Mouse (Mus musculus) heart, embryonic 10.5 days (tissue): ENCODE measurements around the gene Sp3. TPM values are rescaled to one million over a fixed set of nuclear protein-coding genes. Genes with fewer than 3 reads are reported as not detected.
"Not testable (repeated sequence)": the region's sequence is repeated elsewhere in the genome, so short reads cannot be mapped to it uniquely, and the experiment has no call there.

Source experiments
- DNase-seq: peaks from one replicate; pipeline ENCODE4 v3.0.0-alpha.2; 2017; ENCODE audit warnings: low spot score
- H3K27ac ChIP-seq: fragments of 300-500 bp; sonication (generic); 2 replicates; pipeline ENCODE4 v1.5.1; 2016; ENCODE audit warnings: mild to moderate bottlenecking
- H3K27me3 ChIP-seq: fragments of 300-500 bp; sonication (generic); 2 replicates; pipeline ENCODE4 v1.6.1; 2016; ENCODE audit warnings: mild to moderate bottlenecking; ENCODE audit not compliant: poor library complexity, insufficient read depth, severe bottlenecking
- H3K36me3 ChIP-seq: fragments of 300-500 bp; sonication (generic); 2 replicates; pipeline ENCODE4 v1.6.1; 2016; ENCODE audit warnings: mild to moderate bottlenecking, moderate library complexity
- H3K4me1 ChIP-seq: fragments of 300-500 bp; sonication (generic); 2 replicates; pipeline ENCODE4 v1.6.1; 2016; ENCODE audit warnings: mild to moderate bottlenecking
- H3K4me3 ChIP-seq: fragments of 300-500 bp; sonication (generic); 2 replicates; pipeline ENCODE4 v1.5.1; 2016; ENCODE audit warnings: mild to moderate bottlenecking, moderate library complexity
- H3K9me3 ChIP-seq: fragments of 300-500 bp; sonication (generic); 2 replicates; pipeline ENCODE4 v1.6.1; 2016; ENCODE audit warnings: mild to moderate bottlenecking, moderate library complexity
- WGBS: fragments of 180-500 bp; shearing (Covaris S2); methylation state at CpG from one replicate; pipeline ENCODE4 v1.1.7; 2016; 5-methylcytosine and 5-hydroxymethylcytosine counted together
- polyA plus RNA-seq: library from polyadenylated mRNA; unstranded; fragments of >200 nt; fragmentation: Nextera tagmentation; extraction: Ambion mirVana; gene quantifications from 2 replicates; pipeline ENCODE4 v1.2.1, GENCODE M21; 2016

The Sp3 gene
- polyA plus RNA-seq: 33.0 and 39.6 TPM in 2 replicates

- no peaks in the 10 kb centered on the region for H3K36me3 ChIP-seq
- peak within 1 kb of the TSS; percentile 81 for H3K4me3 ChIP-seq
- H3K27me3 ChIP-seq: no peaks in the 10 kb centered on the region
- H3K4me1 ChIP-seq: peaks cover 11% of the 10 kb centered on the region; the same call in 1 of the 2 replicates
- H3K27ac ChIP-seq: peak within 1 kb of the TSS; percentile 100
- peak; percentile 97 for DNase-seq
- H3K9me3 ChIP-seq: no peaks in the 10 kb centered on the region
- under 1% methylated on average over 64 of the region's 64 CpGs for WGBS
These were observed at the start of gene Sp3 for GRCm38 (mm10) chr2:72980337-72981074. TSS of gene Sp3 (minus strand) at chr2:72980446.

- DNase-seq: no peak
- no peaks in the 10 kb centered on the region; the same call in 1 of the 2 replicates for H3K4me1 ChIP-seq
- 85% methylated on average over 3 of the region's 3 CpGs for WGBS
- H3K4me3 ChIP-seq: no peak overlapping the region
- H3K9me3 ChIP-seq: 0 out of 2 replicates have a peak, but pooled peaks cover 2% of the 10 kb centered on the region
- H3K27me3 ChIP-seq: no peaks in the 10 kb centered on the region
- H3K36me3 ChIP-seq: no peaks in the 10 kb centered on the region
- H3K27ac ChIP-seq: no peak overlapping the region
These were observed 49.6 kb upstream of the Sp3 start for GRCm38 (mm10) chr2:73029846-73030245.

- 0 out of 2 replicates have a peak, but pooled peaks cover 2% of the 10 kb centered on the region for H3K9me3 ChIP-seq
- 64% methylated on average over 3 of the region's 3 CpGs for WGBS
- no peaks in the 10 kb centered on the region for H3K36me3 ChIP-seq
- DNase-seq: no peak
- no peak overlapping the region for H3K4me3 ChIP-seq
- H3K4me1 ChIP-seq: peaks cover 4% of the 10 kb centered on the region; the same call in 1 of the 2 replicates
- no peaks in the 10 kb centered on the region for H3K27me3 ChIP-seq
- no peak overlapping the region for H3K27ac ChIP-seq
These were observed 47.8 kb upstream of the Sp3 start for GRCm38 (mm10) chr2:73028019-73028418.

GRCm38 (mm10) chr2:73027126-73027525 is 46.9 kb upstream of the Sp3 start:
- no peaks in the 10 kb centered on the region for H3K27me3 ChIP-seq
- H3K4me3 ChIP-seq: no peak overlapping the region
- no peak for DNase-seq
- H3K27ac ChIP-seq: no peak overlapping the region
- H3K4me1 ChIP-seq: peaks cover 4% of the 10 kb centered on the region; the same call in 1 of the 2 replicates
- WGBS: 74% methylated on average over 3 of the region's 3 CpGs
- H3K36me3 ChIP-seq: no peaks in the 10 kb centered on the region
- 0 out of 2 replicates have a peak, but pooled peaks cover 2% of the 10 kb centered on the region for H3K9me3 ChIP-seq

GRCm38 (mm10) chr2:73023803-73024202 is 43.6 kb upstream of the Sp3 start:
- H3K27me3 ChIP-seq: no peaks in the 10 kb centered on the region
- no peak for DNase-seq
- H3K9me3 ChIP-seq: no peaks in the 10 kb centered on the region
- H3K36me3 ChIP-seq: no peaks in the 10 kb centered on the region
- no peak overlapping the region for H3K27ac ChIP-seq
- H3K4me3 ChIP-seq: no peak overlapping the region
- WGBS: 39% methylated on average over 6 of the region's 6 CpGs
- H3K4me1 ChIP-seq: peaks cover 21% of the 10 kb centered on the region

GRCm38 (mm10) chr2:73021046-73021445 is 40.8 kb upstream of the Sp3 start:
- H3K4me3 ChIP-seq: no peak overlapping the region
- DNase-seq: no peak
- H3K36me3 ChIP-seq: no peaks in the 10 kb centered on the region
- H3K9me3 ChIP-seq: no peaks in the 10 kb centered on the region
- 64% methylated on average over 6 of the region's 6 CpGs for WGBS
- H3K4me1 ChIP-seq: peaks cover 21% of the 10 kb centered on the region
- no peaks in the 10 kb centered on the region for H3K27me3 ChIP-seq
- H3K27ac ChIP-seq: no peak overlapping the region

GRCm38 (mm10) chr2:73019371-73020146 is 39.3 kb upstream of the Sp3 start:
- no peak overlapping the region for H3K4me3 ChIP-seq
- peaks cover 25% of the 10 kb centered on the region for H3K4me1 ChIP-seq
- H3K36me3 ChIP-seq: no peaks in the 10 kb centered on the region
- no peaks in the 10 kb centered on the region for H3K27me3 ChIP-seq
- WGBS: 51% methylated on average over 9 of the region's 9 CpGs
- H3K9me3 ChIP-seq: no peaks in the 10 kb centered on the region
- 0 out of 2 replicates have a peak overlapping the region, but pooled peaks have one; percentile 42 for H3K27ac ChIP-seq
- DNase-seq: no peak

- H3K4me1 ChIP-seq: not testable (repeated sequence)
These were observed 33.8 kb upstream of the Sp3 start for GRCm38 (mm10) chr2:73014063-73014462.

GRCm38 (mm10) chr2:73012636-73013035 is 32.4 kb upstream of the Sp3 start:
- 71% methylated on average over 20 of the region's 20 CpGs for WGBS
- no peak for DNase-seq
- Histone ChIP-seq H3K27ac (no peak overlapping the region), H3K9me3 (peaks cover 8% of the 10 kb centered on the region), H3K4me3 (no peak overlapping the region), H3K27me3 (no peaks in the 10 kb centered on the region), H3K36me3 (no peaks in the 10 kb centered on the region), H3K4me1 (peaks cover 8% of the 10 kb centered on the region; the same call in 1 of the 2 replicates)

More at GRCm38 (mm10) chr2:73014063-73014462, 33.8 kb upstream of the Sp3 start:
- DNase-seq, H3K27me3 ChIP-seq, H3K36me3 ChIP-seq, H3K27ac ChIP-seq, H3K4me3 ChIP-seq, H3K9me3 ChIP-seq: not testable (repeated sequence)
- WGBS: 59% methylated on average over 9 of the region's 9 CpGs

GRCm38 (mm10) chr2:73007472-73007871 is 27.2 kb upstream of the Sp3 start:
- no peaks in the 10 kb centered on the region for H3K36me3 ChIP-seq
- 87% methylated on average over 9 of the region's 9 CpGs for WGBS
- H3K9me3 ChIP-seq: peaks cover 8% of the 10 kb centered on the region
- peaks cover 29% of the 10 kb centered on the region for H3K4me1 ChIP-seq
- no peak overlapping the region for H3K4me3 ChIP-seq
- no peak overlapping the region for H3K27ac ChIP-seq
- DNase-seq: no peak
- no peaks in the 10 kb centered on the region for H3K27me3 ChIP-seq

GRCm38 (mm10) chr2:73005611-73006515 is 25.6 kb upstream of the Sp3 start:
- Histone ChIP-seq H3K27me3 (no peaks in the 10 kb centered on the region), H3K27ac (peak overlapping the region; percentile 37; the same call in 1 of the 2 replicates), H3K4me1 (peaks cover 33% of the 10 kb centered on the region), H3K4me3 (no peak overlapping the region), H3K9me3 (peaks cover 6% of the 10 kb centered on the region), H3K36me3 (no peaks in the 10 kb centered on the region)
- DNase-seq: no peak
- 58% methylated on average over 3 of the region's 3 CpGs for WGBS
